Mouse (Mus musculus) cortical plate, adult 2 months (tissue): ENCODE measurements around the gene Dspp.

Experiments
- CTCF ChIP-seq: fragments of 200-500 bp; IDR thresholded peaks from 2 replicates; pipeline ENCODE4 v1.5.1; 2011; ENCODE audit warnings: mild to moderate bottlenecking, control low read depth, low read length; ENCODE audit not compliant: insufficient read depth; ENCODE audit errors: extremely low read depth
- POLR2A ChIP-seq: fragments of 200-500 bp; IDR thresholded peaks from 2 replicates; pipeline ENCODE4 v1.6.1; 2011; ENCODE audit warnings: mild to moderate bottlenecking, low read length, control low read depth; ENCODE audit not compliant: insufficient read depth; ENCODE audit errors: extremely low read depth

- TF ChIP-seq CTCF (no peak), POLR2A (peak; percentile 34; the same call in 1 of the 2 replicates)
These were observed 2.6 kb downstream of the Dspp start for GRCm38 (mm10) chr5:104173094-104173493.
